Mouse (Mus musculus) adrenal gland, postnatal 4 days (tissue): Measurements from ENCODE around the gene Kif7. TPM values are rescaled to one million over a fixed set of nuclear protein-coding genes. Genes with fewer than 3 reads are reported as not detected.

ENCODE experiments used
- DNase-seq, 2 experiments: peaks; one replicate each; pipeline ENCODE4 v3.0.0; 2021 to 2022; ENCODE audit warnings: low spot score in 2 of 2, mixed read lengths in 2 of 2
- long read RNA-seq, 2 experiments: library from polyadenylated mRNA; stranded (forward); transcript quantifications; one replicate each; pipeline ENCODE4 v2.0.0; 2021
- total RNA-seq, 2 experiments: library from RNA; stranded (reverse); gene quantifications; 2 replicates each; pipeline ENCODE4 v1.2.3; 2021

The Kif7 gene
- 10 to 100 TPM; 10.6 to 11.0 TPM for total RNA-seq
- long read RNA-seq, experiment 1, full-length matches to known transcripts: 3 of 9 reads
- long read RNA-seq, experiment 1, partial matches to known transcripts: 0 of 9 reads
- long read RNA-seq, experiment 1, other reads (novel, unspliced or antisense): 6 of 9 reads
- long read RNA-seq, experiment 2, full-length matches to known transcripts: 13 of 38 reads
- long read RNA-seq, experiment 2, partial matches to known transcripts: 3 of 38 reads
- long read RNA-seq, experiment 2, other reads (novel, unspliced or antisense): 22 of 38 reads

GRCm38 (mm10) chr7:79715187-79715981, at the start of gene Kif7:
Gene Kif7 (minus strand): TSS chr7:79715720.
- peak; percentile 67 to 71 for DNase-seq

- no peak for DNase-seq
Observed at GRCm38 (mm10) chr7:79762106-79762505, 46.6 kb upstream of the Kif7 start.

- no peak for DNase-seq
Observed at GRCm38 (mm10) chr7:79761124-79761876, 45.8 kb upstream of the Kif7 start.

GRCm38 (mm10) chr7:79759766-79760165, 44.2 kb upstream of the Kif7 start:
- no peak for DNase-seq

GRCm38 (mm10) chr7:79758176-79758575, 42.7 kb upstream of the Kif7 start:
- no peak for DNase-seq

GRCm38 (mm10) chr7:79756334-79756733, 40.8 kb upstream of the Kif7 start:
- DNase-seq: no peak

GRCm38 (mm10) chr7:79749511-79749910, 34.0 kb upstream of the Kif7 start:
- no peak for DNase-seq

GRCm38 (mm10) chr7:79747659-79748058, 32.1 kb upstream of the Kif7 start:
- no peak for DNase-seq

- no peak for DNase-seq
Observed at GRCm38 (mm10) chr7:79744585-79744984, 29.1 kb upstream of the Kif7 start.

GRCm38 (mm10) chr7:79744051-79744450, 28.5 kb upstream of the Kif7 start:
- no peak for DNase-seq

GRCm38 (mm10) chr7:79742659-79743536, 27.4 kb upstream of the Kif7 start, which contains the start of the genes Pex11a and Wdr93:
Gene Pex11a (minus strand): TSS chr7:79743131.
Gene Wdr93 (plus strand): TSS chr7:79743163.
- DNase-seq: peak; percentile 52 to 60

GRCm38 (mm10) chr7:79742277-79742658, 26.7 kb upstream of the Kif7 start:
- no peak for DNase-seq

GRCm38 (mm10) chr7:79740279-79740678, 24.8 kb upstream of the Kif7 start:
- no peak for DNase-seq

GRCm38 (mm10) chr7:79738913-79739312, 23.4 kb upstream of the Kif7 start:
- DNase-seq: no peak

GRCm38 (mm10) chr7:79736511-79736910, 21.0 kb upstream of the Kif7 start:
- no peak for DNase-seq

GRCm38 (mm10) chr7:79734563-79734962, 19.0 kb upstream of the Kif7 start:
- DNase-seq: no peak

GRCm38 (mm10) chr7:79732622-79733021, 17.1 kb upstream of the Kif7 start, which contains the start of gene Plin1:
Gene Plin1 (minus strand): TSS chr7:79732903.
- DNase-seq: no peak

GRCm38 (mm10) chr7:79731438-79731837, 15.9 kb upstream of the Kif7 start:
- DNase-seq: no peak

GRCm38 (mm10) chr7:79729743-79730370, 14.3 kb upstream of the Kif7 start:
- DNase-seq: no peak

- DNase-seq: peak in 1 of 2 experiments; percentile 53
Observed at GRCm38 (mm10) chr7:79729169-79729568, 13.6 kb upstream of the Kif7 start.
